Mouse (Mus musculus) stomach, embryonic 15.5 days (tissue): Measurements from ENCODE around the gene Max. TPM values are rescaled to one million over a fixed set of nuclear protein-coding genes. Genes with fewer than 3 reads are reported as not detected.

Experiments used
- ATAC-seq: fragments of 200-750 bp; cut with Nextera tagmentation; 2 replicates; pipeline ENCODE4 v1.8.0; 2017; ENCODE audit warnings: low read depth, moderate number of reproducible peaks, moderate TSS enrichment; ENCODE audit not compliant: insufficient read depth, low FRiP score
- H3K27ac ChIP-seq: fragments of 300-500 bp; sonication (generic); 2 replicates; pipeline ENCODE4 v1.5.1; 2015; ENCODE audit warnings: mild to moderate bottlenecking, inconsistent platforms
- H3K27me3 ChIP-seq: fragments of 300-500 bp; sonication (generic); replicated peaks from 2 replicates; pipeline ENCODE4 v1.6.1; 2015; ENCODE audit warnings: inconsistent platforms
- H3K36me3 ChIP-seq: fragments of 300-500 bp; sonication (generic); 2 replicates; pipeline ENCODE4 v1.6.1; 2015; ENCODE audit warnings: inconsistent platforms
- H3K4me1 ChIP-seq: fragments of 300-500 bp; sonication (generic); 2 replicates; pipeline ENCODE4 v1.6.1; 2015; ENCODE audit warnings: inconsistent platforms
- H3K4me2 ChIP-seq: fragments of 300-500 bp; sonication (generic); 2 replicates; pipeline ENCODE4 v1.6.1; 2015; ENCODE audit warnings: mild to moderate bottlenecking, inconsistent platforms
- H3K4me3 ChIP-seq: fragments of 300-500 bp; sonication (generic); replicated peaks from 2 replicates; pipeline ENCODE4 v1.5.1; 2015; ENCODE audit warnings: inconsistent platforms
- H3K9ac ChIP-seq: fragments of 300-500 bp; sonication (generic); 2 replicates; pipeline ENCODE4 v1.6.1; 2015; ENCODE audit warnings: inconsistent platforms
- H3K9me3 ChIP-seq: fragments of 300-500 bp; sonication (generic); 2 replicates; pipeline ENCODE4 v1.6.1; 2016; ENCODE audit warnings: inconsistent platforms
- WGBS: fragments of 180-500 bp; shearing (Covaris S2); methylation state at CpG from one replicate; pipeline ENCODE4 v1.1.7; 2015; 5-methylcytosine and 5-hydroxymethylcytosine counted together
- polyA plus RNA-seq: library from polyadenylated mRNA; unstranded; fragments of >200 nt; fragmentation: Nextera tagmentation; extraction: Ambion mirVana; gene quantifications from 2 replicates; pipeline ENCODE4 v1.2.1, GENCODE M21; 2015

Gene Max
- polyA plus RNA-seq, 1 experiment from 2014 or later = 13.0 TPM

GRCm38 (mm10) chr12:76931739-76932687 lies 30.0 kb downstream of the Max start:
- 71% methylated on average over 14 of the region's 14 CpGs for WGBS
- no peaks in the 10 kb centered on the region for H3K27me3 ChIP-seq
- no peak overlapping the region for H3K9ac ChIP-seq
- H3K36me3 ChIP-seq = peaks cover 13% of the 10 kb centered on the region; the same call in 1 of the 2 replicates
- H3K4me2 ChIP-seq = no peak overlapping the region
- H3K4me1 ChIP-seq = no peaks in the 10 kb centered on the region
- H3K27ac ChIP-seq = no peak overlapping the region; the same call in 1 of the 2 replicates
- no peak for ATAC-seq
- no peaks in the 10 kb centered on the region for H3K9me3 ChIP-seq
- no peak overlapping the region for H3K4me3 ChIP-seq

- Histone ChIP-seq H3K9me3 (no peaks in the 10 kb centered on the region), H3K36me3 (no peaks in the 10 kb centered on the region), H3K27ac (no peak overlapping the region), H3K4me3 (no peak overlapping the region), H3K27me3 (no peaks in the 10 kb centered on the region), H3K4me2 (no peak overlapping the region), H3K4me1 (no peaks in the 10 kb centered on the region), H3K9ac (no peak overlapping the region)
- 63% methylated on average over 6 of the region's 6 CpGs for WGBS
- ATAC-seq = peak; percentile 75; the same call in 1 of the 2 replicates
These were observed 31.8 kb downstream of the Max start for GRCm38 (mm10) chr12:76930177-76930576.

GRCm38 (mm10) chr12:76927539-76927938 lies 34.5 kb downstream of the Max start:
- H3K27ac ChIP-seq = peak overlapping the region; percentile 35; the same call in 1 of the 2 replicates
- H3K27me3 ChIP-seq = no peaks in the 10 kb centered on the region
- no peak for ATAC-seq
- H3K36me3 ChIP-seq = no peaks in the 10 kb centered on the region
- H3K9ac ChIP-seq = no peak overlapping the region
- no peaks in the 10 kb centered on the region for H3K9me3 ChIP-seq
- no peak overlapping the region for H3K4me2 ChIP-seq
- WGBS = 62% methylated on average over 10 of the region's 10 CpGs
- H3K4me3 ChIP-seq = no peak overlapping the region
- no peaks in the 10 kb centered on the region for H3K4me1 ChIP-seq

DNA sequence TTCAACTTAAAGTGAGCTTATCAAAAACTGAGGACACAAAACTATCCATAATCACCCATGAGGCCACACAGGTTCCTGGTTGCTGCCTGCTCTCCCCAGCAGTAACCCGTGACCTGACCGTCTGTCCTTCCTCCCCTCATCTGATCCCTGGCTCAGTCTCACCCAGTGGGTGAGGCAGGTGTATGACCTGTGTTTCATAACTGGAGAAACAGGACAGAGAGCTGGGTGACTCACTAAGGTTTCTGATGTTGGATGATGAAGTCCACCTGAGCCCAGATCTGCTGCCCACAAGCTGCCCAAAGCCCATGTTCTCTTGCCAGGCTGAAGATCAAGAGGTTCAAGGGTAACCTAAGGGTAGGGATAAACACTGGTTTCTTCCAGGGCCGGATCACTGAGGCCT lies 35.0 kb downstream of the Max start:
- no peak overlapping the region for H3K9ac ChIP-seq
- WGBS = 75% methylated on average over 3 of the region's 3 CpGs
- H3K27me3 ChIP-seq = no peaks in the 10 kb centered on the region
- peak overlapping the region; percentile 35; the same call in 1 of the 2 replicates for H3K27ac ChIP-seq
- H3K36me3 ChIP-seq = 0 out of 2 replicates have a peak, but pooled peaks cover 1% of the 10 kb centered on the region
- H3K4me2 ChIP-seq = no peak overlapping the region
- no peak for ATAC-seq
- no peaks in the 10 kb centered on the region for H3K9me3 ChIP-seq
- no peaks in the 10 kb centered on the region for H3K4me1 ChIP-seq
- H3K4me3 ChIP-seq = no peak overlapping the region

DNA sequence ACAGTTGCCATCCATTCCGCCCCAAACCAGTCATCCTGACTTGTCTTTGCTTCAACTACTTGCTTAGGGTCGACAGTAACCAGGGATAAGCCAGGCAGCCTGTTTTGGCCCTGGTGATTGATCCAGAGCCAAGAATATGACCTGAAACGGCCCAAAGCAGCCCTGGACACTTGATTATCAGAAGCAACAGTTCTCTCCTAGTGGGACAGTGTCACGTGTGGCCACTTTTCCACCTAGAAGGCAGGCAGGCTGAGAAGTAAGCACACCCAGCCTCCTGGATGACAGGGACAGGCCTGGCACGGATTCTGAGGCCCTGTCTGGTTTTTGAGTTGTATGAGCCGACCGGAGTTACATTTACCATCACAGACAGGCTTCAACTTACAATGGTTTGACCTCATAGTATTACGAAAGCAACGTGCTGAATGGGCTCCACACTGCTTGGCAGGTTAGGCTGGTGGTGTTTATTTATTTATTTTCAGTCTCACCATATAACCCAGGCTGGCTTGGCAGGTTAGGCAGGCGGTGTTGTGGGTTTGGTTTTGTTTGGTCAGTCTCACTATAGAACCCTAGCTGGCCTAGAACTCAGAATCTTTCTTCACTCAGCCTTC lies 35.6 kb downstream of the Max start:
- H3K4me2 ChIP-seq = no peak overlapping the region
- no peak overlapping the region for H3K4me3 ChIP-seq
- H3K9ac ChIP-seq = no peak overlapping the region
- H3K9me3 ChIP-seq = no peaks in the 10 kb centered on the region
- 75% methylated on average over 10 of the region's 10 CpGs for WGBS
- 0 out of 2 replicates have a peak, but pooled peaks cover 4% of the 10 kb centered on the region for H3K36me3 ChIP-seq
- no peak for ATAC-seq
- no peak overlapping the region for H3K27ac ChIP-seq
- H3K27me3 ChIP-seq = no peaks in the 10 kb centered on the region
- H3K4me1 ChIP-seq = no peaks in the 10 kb centered on the region

DNA sequence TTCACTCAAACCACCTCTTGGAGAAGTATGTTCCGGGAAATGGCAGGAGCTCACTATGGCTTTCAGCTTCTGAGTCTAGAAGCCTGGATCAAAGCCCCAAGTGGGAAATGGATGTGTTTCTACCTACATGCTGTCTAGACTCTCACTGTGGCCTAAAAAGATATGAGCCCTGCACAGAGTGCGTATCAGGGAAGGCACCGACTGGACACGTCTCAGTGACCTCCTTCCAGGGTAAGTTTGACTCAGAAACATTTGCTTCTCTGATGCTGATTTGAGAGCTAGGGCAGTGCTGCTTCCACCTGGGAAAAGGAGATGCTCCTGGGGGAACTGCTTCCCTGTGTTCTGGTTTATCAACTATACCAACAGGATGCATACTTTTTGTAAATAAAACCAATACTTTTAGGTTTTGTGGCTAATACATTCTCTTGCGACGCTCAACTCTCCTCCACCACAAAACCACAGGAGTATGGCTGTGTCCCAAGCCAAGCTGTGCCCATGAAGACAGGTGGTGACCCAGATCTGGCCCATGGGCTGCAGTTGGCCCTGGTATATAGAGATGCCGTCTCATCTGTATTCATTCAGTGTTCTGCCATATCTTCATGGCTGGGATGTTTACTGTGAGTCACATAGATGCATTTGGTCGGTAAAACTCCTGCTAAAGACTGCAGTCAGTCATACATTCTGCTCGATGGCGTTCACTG lies 36.9 kb downstream of the Max start:
- WGBS = 91% methylated on average over 10 of the region's 10 CpGs
- H3K4me1 ChIP-seq = no peaks in the 10 kb centered on the region
- no peak overlapping the region for H3K4me3 ChIP-seq

DNA sequence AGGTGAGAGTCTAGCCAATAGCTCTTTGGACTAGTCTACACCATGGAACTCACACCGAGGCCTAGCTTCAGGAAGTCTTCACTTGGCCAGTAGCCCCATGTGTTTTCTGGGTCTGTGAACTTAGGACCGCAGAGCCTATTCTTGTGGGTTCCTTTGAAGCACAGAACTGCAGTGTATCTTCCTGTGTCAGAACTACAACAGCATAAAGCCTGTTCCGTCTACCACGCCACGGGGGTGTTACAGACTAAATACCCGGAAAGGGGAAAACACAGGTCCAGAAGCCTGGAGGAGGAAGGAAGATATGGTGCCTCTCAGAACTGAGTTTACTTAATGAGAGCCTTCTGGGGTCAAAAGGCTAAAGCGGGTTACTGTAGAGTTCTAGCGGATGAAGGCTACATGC lies 38.9 kb downstream of the Max start:
- H3K9ac ChIP-seq = no peak overlapping the region
- no peaks in the 10 kb centered on the region for H3K9me3 ChIP-seq
- no peak overlapping the region for H3K27ac ChIP-seq
- no peak for ATAC-seq
- H3K36me3 ChIP-seq = peaks cover 7% of the 10 kb centered on the region; the same call in 1 of the 2 replicates
- H3K4me2 ChIP-seq = no peak overlapping the region
- no peak overlapping the region for H3K4me3 ChIP-seq
- H3K4me1 ChIP-seq = no peaks in the 10 kb centered on the region
- no peaks in the 10 kb centered on the region for H3K27me3 ChIP-seq
- WGBS = 86% methylated on average over 8 of the region's 8 CpGs

More for the DNA sequence above, 36.9 kb downstream of the Max start:
- Histone ChIP-seq H3K27me3 (no peaks in the 10 kb centered on the region), H3K9me3 (no peaks in the 10 kb centered on the region), H3K4me2 (no peak overlapping the region), H3K9ac (no peak overlapping the region), H3K36me3 (peaks cover 5% of the 10 kb centered on the region; the same call in 1 of the 2 replicates), H3K27ac (no peak overlapping the region)
- ATAC-seq = no peak

DNA sequence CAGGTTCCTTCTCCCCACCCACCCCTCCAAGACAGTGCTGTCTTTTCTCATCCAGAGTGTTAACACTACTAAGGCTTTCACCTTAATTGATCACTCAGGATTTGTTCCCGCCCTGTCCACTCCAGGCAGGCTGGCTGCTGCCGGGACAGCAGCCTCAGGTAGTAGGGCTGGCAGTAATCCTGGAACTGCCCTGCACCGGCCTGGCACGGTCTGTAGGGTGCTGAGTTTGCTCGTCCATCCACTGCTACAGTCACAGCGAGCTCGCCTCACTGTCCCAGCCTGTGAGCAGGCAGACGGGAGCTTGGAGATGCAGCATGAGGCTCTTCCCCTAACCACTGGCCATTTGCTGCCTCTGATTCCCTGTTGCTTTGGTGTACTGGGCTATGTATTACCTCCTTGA lies 41.0 kb downstream of the Max start:
- H3K4me3 ChIP-seq = no peak overlapping the region
- WGBS = 79% methylated on average over 8 of the region's 8 CpGs
- no peak overlapping the region for H3K27ac ChIP-seq
- no peaks in the 10 kb centered on the region for H3K9me3 ChIP-seq
- H3K4me1 ChIP-seq = no peaks in the 10 kb centered on the region
- no peak overlapping the region for H3K4me2 ChIP-seq
- no peaks in the 10 kb centered on the region for H3K27me3 ChIP-seq
- H3K9ac ChIP-seq = no peak overlapping the region
- H3K36me3 ChIP-seq = peaks cover 10% of the 10 kb centered on the region; the same call in 1 of the 2 replicates
- no peak for ATAC-seq

- Histone ChIP-seq H3K9me3 (no peaks in the 10 kb centered on the region), H3K4me1 (no peaks in the 10 kb centered on the region), H3K4me3 (no peak overlapping the region), H3K9ac (no peak overlapping the region), H3K27ac (no peak overlapping the region), H3K27me3 (no peaks in the 10 kb centered on the region), H3K36me3 (peaks cover 10% of the 10 kb centered on the region; the same call in 1 of the 2 replicates), H3K4me2 (no peak overlapping the region)
- no peak for ATAC-seq
- 71% methylated on average over 6 of the region's 6 CpGs for WGBS
These were observed 41.6 kb downstream of the Max start for GRCm38 (mm10) chr12:76920398-76920797.

- Histone ChIP-seq H3K4me2 (no peak overlapping the region), H3K27me3 (no peaks in the 10 kb centered on the region), H3K9ac (no peak overlapping the region), H3K4me3 (no peak overlapping the region), H3K36me3 (peaks cover 10% of the 10 kb centered on the region; the same call in 1 of the 2 replicates), H3K9me3 (no peaks in the 10 kb centered on the region), H3K4me1 (no peaks in the 10 kb centered on the region), H3K27ac (no peak overlapping the region)
- WGBS = 50% methylated on average over 3 of the region's 3 CpGs
- no peak for ATAC-seq
These were observed 43.1 kb downstream of the Max start for GRCm38 (mm10) chr12:76918855-76919254.

DNA sequence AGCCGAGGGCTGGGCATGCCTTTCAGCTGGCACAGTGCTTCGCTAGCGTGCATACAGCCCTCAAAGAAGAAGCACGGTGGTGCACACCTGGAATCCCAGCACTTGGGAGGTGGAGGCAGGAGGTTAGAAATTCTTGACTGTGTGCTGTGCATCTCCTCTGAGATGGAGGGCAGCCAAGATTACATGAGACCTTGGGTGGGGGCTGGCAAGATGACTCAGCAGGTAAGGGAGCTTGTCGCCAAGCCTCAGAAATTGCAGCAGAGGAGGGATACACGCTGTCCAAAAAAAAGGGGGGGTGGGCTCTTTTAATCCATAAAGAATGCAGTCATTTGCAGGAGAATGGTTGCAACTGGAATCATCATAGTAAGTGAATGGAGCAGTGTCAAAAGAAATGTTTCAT lies 43.9 kb downstream of the Max start:
- Histone ChIP-seq H3K4me1 (no peaks in the 10 kb centered on the region), H3K4me2 (no peak overlapping the region), H3K27me3 (no peaks in the 10 kb centered on the region), H3K4me3 (no peak overlapping the region), H3K9ac (no peak overlapping the region), H3K36me3 (peaks cover 10% of the 10 kb centered on the region; the same call in 1 of the 2 replicates), H3K27ac (no peak overlapping the region), H3K9me3 (no peaks in the 10 kb centered on the region)
- WGBS = 76% methylated on average over 6 of the region's 6 CpGs
- no peak for ATAC-seq
